ENCODE assay signal across 17 mouse cellular contexts in genomic region chr19:53449137-53449783, GRCm38 (mm10). TPM values are rescaled to one million over a fixed set of nuclear protein-coding genes. Genes with fewer than 3 reads are reported as not detected.
A peak's percentile ranks its signal among the peaks of the same experiment; 100 is the strongest.
DNase-seq lines count a peak whose midpoint lies in the region; ATAC-seq and TF ChIP-seq lines count a peak whose summit lies in the region.
"Had no signal": no experiment of that assay in that cellular context is flagged by ENCODE, and none has a peak within 500 bp of the region (broad histone marks: within the 10 kb centered on the region; RNA-seq: fewer than 3 reads in every experiment).

No protein-coding gene starts in this region.

- peaks cover 7% of the 10 kb centered on the region; the same call in 1 of the 2 replicates for H3K27me3 ChIP-seq in kidney, embryonic 15.5 days
- no peaks in the 10 kb centered on the region for H3K27me3 ChIP-seq in ES-Bruce4 (ENCODE audit: control insufficient read depth, insufficient read depth, low read length, poor library complexity, severe bottlenecking)
- no peaks in the 10 kb centered on the region for H3K27me3 ChIP-seq in stomach, embryonic 15.5 days (replicated peaks)

- no peak for TF ChIP-seq CTCF in ES-Bruce4 (IDR thresholded peaks at IDR 0.05; ENCODE audit: low read depth, low read length)

- H3K9ac ChIP-seq in kidney, embryonic 15.5 days = no peak overlapping the region
- peak overlapping the region; percentile 14 for H3K9ac ChIP-seq in ES-Bruce4 (ENCODE audit: low read depth, poor library complexity, severe bottlenecking)
- H3K9ac ChIP-seq in stomach, embryonic 15.5 days = no peak overlapping the region
- H3K9ac ChIP-seq: forebrain, postnatal 0 days; liver, embryonic 14.5 days had no signal

- TF ChIP-seq POLR2A in ES-Bruce4 (IDR thresholded peaks at IDR 0.05; ENCODE audit: insufficient read depth, low read length) = no peak

- no peak overlapping the region for H3K4me2 ChIP-seq in kidney, embryonic 15.5 days
- H3K4me2 ChIP-seq in stomach, embryonic 15.5 days = no peak overlapping the region
- H3K4me2 ChIP-seq: heart, embryonic 11.5 days; midbrain, embryonic 11.5 days had no signal

- TF ChIP-seq EP300 in ES-Bruce4 (IDR thresholded peaks at IDR 0.05; ENCODE audit: insufficient read depth, low read depth, low read length) = peak; percentile 81; the same call in 1 of the 2 replicates

- no peak overlapping the region for H3K27ac ChIP-seq in kidney, embryonic 15.5 days
- H3K27ac ChIP-seq in ES-Bruce4 (ENCODE audit: insufficient read depth, low read length) = peak overlapping the region; percentile 91
- 0 out of 2 replicates have a peak overlapping the region, but pooled peaks have one; percentile 44 for H3K27ac ChIP-seq in stomach, embryonic 15.5 days
- H3K27ac ChIP-seq: liver, embryonic 14.5 days had no signal

- H3K9me3 ChIP-seq in kidney, embryonic 15.5 days (replicated peaks) = no peaks in the 10 kb centered on the region
- no peaks in the 10 kb centered on the region; the same call in 1 of the 2 replicates for H3K9me3 ChIP-seq in ES-Bruce4 (replicated peaks; ENCODE audit: control insufficient read depth, insufficient read depth, low read length, poor library complexity, severe bottlenecking)
- H3K9me3 ChIP-seq in stomach, embryonic 15.5 days = no peaks in the 10 kb centered on the region

- DNase-seq in kidney, adult 9 months = peak; percentile 63
- no peak for DNase-seq in frontal cortex, postnatal 10 days (ENCODE audit: low spot score in 2 of 2)
- DNase-seq: adrenal gland, postnatal 14 days; forebrain, postnatal 0 days; gastrocnemius, postnatal 14 days; heart, postnatal 36 days; left cerebral cortex, postnatal 4 days; lung, postnatal 10 days; thymus, postnatal 25 days had no signal

- 88% methylated on average over 17 of the region's 17 CpGs for WGBS in kidney, embryonic 15.5 days
- 80% methylated on average over 17 of the region's 17 CpGs for WGBS in stomach, embryonic 15.5 days

- ATAC-seq in kidney, embryonic 15.5 days (replicated peaks; ENCODE audit: low FRiP score) = no peak
- peak; percentile 62 for ATAC-seq in granulocyte monocyte progenitor cell, adult 5-6 weeks (replicated peaks; ENCODE audit: poor library complexity, severe bottlenecking)
- 0 out of 2 replicates have a peak, but pooled peaks have one; percentile 45 for ATAC-seq in stomach, embryonic 15.5 days (ENCODE audit: insufficient read depth, low FRiP score, low read depth)
- ATAC-seq in erythroblast, adult 5-6 weeks (replicated peaks; ENCODE audit: low FRiP score, poor library complexity, severe bottlenecking) = no peak
- ATAC-seq: forebrain, postnatal 0 days had no signal

- peaks cover 60% of the 10 kb centered on the region for H3K4me1 ChIP-seq in kidney, embryonic 15.5 days
- H3K4me1 ChIP-seq in ES-Bruce4 (ENCODE audit: control insufficient read depth, insufficient read depth, low read length) = peaks cover 13% of the 10 kb centered on the region
- H3K4me1 ChIP-seq in stomach, embryonic 15.5 days = peaks cover 41% of the 10 kb centered on the region; the same call in 1 of the 2 replicates

- H3K4me3 ChIP-seq in kidney, embryonic 15.5 days (replicated peaks) = no peak overlapping the region
- peak overlapping the region; percentile 11; the same call in 1 of the 2 replicates for H3K4me3 ChIP-seq in ES-Bruce4 (ENCODE audit: low read depth, low read length)
- H3K4me3 ChIP-seq in stomach, embryonic 15.5 days (replicated peaks) = no peak overlapping the region

- no peaks in the 10 kb centered on the region for H3K36me3 ChIP-seq in kidney, embryonic 15.5 days
- H3K36me3 ChIP-seq in ES-Bruce4 (ENCODE audit: control insufficient read depth, insufficient read depth, low read length, poor library complexity, severe bottlenecking) = no peaks in the 10 kb centered on the region
- no peaks in the 10 kb centered on the region for H3K36me3 ChIP-seq in stomach, embryonic 15.5 days

RNA-seq across cellular contexts. Expression of gene Smndc1, which starts 58.9 kb away (rescaled TPM):
- 40.6 and 45.1 TPM in 2 replicates for polyA plus RNA-seq in kidney, embryonic 15.5 days (2015; fragmentation: Nextera tagmentation; extraction: Ambion mirVana)
- 72.0 and 77.6 TPM in 2 replicates for polyA plus RNA-seq in ES-Bruce4 (2011; ENCODE audit: insufficient read depth, insufficient read length, low read depth, missing spikeins)
- 47.7 and 54.6 TPM in 2 replicates for total RNA-seq in granulocyte monocyte progenitor cell, adult 5-6 weeks (2014; fragmentation: Nextera tagmentation)
- 31.1 and 33.4 TPM in 2 replicates for total RNA-seq in granulocyte monocyte progenitor cell, adult 5-6 weeks (2017)
- 38.2 TPM in 2 replicates for polyA plus RNA-seq in stomach, embryonic 15.5 days (2015; fragmentation: Nextera tagmentation; extraction: Ambion mirVana)
- 17.5 and 29.0 TPM in 2 replicates for total RNA-seq in erythroblast, adult 5-6 weeks (2015; ENCODE audit: low replicate concordance)
- total RNA-seq in erythroblast, adult 5-6 weeks (2017; ENCODE audit: low replicate concordance) = 17.3 and 18.9 TPM in 2 replicates

Comparison
In these comparisons a context has a peak if more than half of its experiments do, and no peak if none do; other contexts are left out.
1. ATAC-seq: peak in granulocyte monocyte progenitor cell, adult 5-6 weeks (single experiment) and stomach, embryonic 15.5 days (single experiment); none in kidney, embryonic 15.5 days (single experiment) and erythroblast, adult 5-6 weeks (single experiment).